Mouse (Mus musculus): ENCODE data around the gene Vmn1r81. TPM values are rescaled to one million over a fixed set of nuclear protein-coding genes. Genes with fewer than 3 reads are reported as not detected.

The Vmn1r81 gene
- total RNA-seq (2021), result not detected
- long read RNA-seq, experiment 1, result 0 reads
- long read RNA-seq, experiment 2, result 0 reads

DNA sequence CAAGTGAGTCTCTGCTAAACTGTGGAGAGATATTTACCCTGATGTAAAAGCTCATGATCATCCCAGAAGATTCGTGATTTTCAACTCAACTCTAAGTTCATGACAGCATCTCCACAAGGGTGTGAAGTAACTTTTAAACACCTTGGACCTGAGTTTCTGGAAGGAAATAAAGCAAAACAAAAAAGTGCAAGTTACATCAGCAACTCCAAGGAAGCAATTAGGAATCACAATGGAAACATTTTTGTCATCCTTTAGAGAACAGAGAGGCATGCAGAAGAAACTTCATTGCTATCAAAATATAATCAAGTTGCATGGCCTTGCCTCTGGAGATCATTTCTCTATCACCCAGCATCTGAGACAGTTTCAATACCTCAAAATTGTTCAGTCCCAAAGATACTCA is at the start of gene Vmn1r81:
TSS of gene Vmn1r81 (minus strand) at position 101 of the 400 bp plus-strand sequence.
- DNase-seq (ENCODE audit: low spot score in 2 of 2), result no peak

DNA sequence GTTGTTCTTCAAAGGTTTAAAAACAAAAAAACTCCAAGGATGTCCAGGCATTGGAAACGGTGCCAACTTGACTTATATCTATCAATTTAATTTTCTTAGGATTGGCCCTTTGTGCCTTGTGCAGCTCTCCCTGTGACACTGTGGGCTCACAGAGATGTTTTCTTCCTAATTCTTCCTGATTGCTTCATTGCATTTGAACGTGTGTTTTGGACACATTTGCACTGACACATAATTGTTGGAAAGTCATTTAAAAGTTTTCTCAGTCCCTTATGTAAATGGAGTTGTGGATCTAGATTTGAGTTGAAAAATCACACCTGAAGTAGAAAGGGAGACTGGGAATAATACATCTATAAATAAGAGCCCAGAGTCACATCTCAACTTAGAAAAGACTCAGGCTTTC is 32.1 kb upstream of the Vmn1r81 start, which contains the start of gene Vmn1r82:
TSS of gene Vmn1r82 (plus strand) at position 301 of the 400 bp plus-strand sequence.
- no peak for DNase-seq (ENCODE audit: low spot score in 2 of 2)

DNA sequence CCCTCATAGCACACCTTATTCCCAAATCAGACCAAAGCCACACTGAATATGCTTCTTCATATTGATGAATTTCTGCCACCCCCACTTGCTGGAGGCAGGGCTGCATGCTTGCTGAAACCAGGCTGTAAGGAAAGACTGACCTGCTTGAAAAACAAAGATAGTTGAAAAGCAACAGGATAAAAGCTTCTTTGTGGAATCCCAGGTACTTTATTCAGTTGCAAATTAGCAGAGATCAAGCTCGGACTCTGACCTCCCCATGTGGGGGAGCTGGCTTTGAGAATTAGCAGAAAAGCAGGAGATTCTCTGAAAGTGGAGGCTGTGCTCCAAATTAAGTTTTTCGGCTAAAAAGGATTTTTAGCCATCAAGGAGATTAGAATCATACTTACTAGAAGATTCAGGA is 63.9 kb downstream of the Vmn1r81 start:
- no peak for DNase-seq (ENCODE audit: low spot score in 2 of 2)

Other genes with a start within 250 kb of the Vmn1r81 start
- not detected for gene Vmn1r77, start 231.5 kb downstream of the Vmn1r81 start, total RNA-seq (2021)
- gene Vmn1r78, start 118.0 kb downstream of the Vmn1r81 start, total RNA-seq (2021), result not detected
- gene Vmn1r79, start 97.0 kb downstream of the Vmn1r81 start, total RNA-seq (2021), result not detected
- not detected for gene Vmn1r80, start 79.0 kb downstream of the Vmn1r81 start, total RNA-seq (2021)
- gene Vmn1r82, start 32.2 kb upstream of the Vmn1r81 start, total RNA-seq (2021), result not detected
- not detected for gene Vmn1r83, start 61.2 kb upstream of the Vmn1r81 start, total RNA-seq (2021)
- not detected for gene Vmn1r84, start 101.0 kb upstream of the Vmn1r81 start, total RNA-seq (2021)
- 1 to 10 TPM; 7.6 TPM for gene Zfp551, start 154.5 kb upstream of the Vmn1r81 start, total RNA-seq (2021)
- gene Zfp606, start 210.0 kb upstream of the Vmn1r81 start, total RNA-seq (2021), result 10 to 100 TPM; 12.6 to 14.3 TPM
- not detected for gene 2900092C05Rik, start 244.2 kb upstream of the Vmn1r81 start, total RNA-seq (2021)

Measured in layer of hippocampus, postnatal 14 days (tissue).